Mouse (Mus musculus) neural tube, embryonic 11.5 days (tissue): Measurements from ENCODE around the gene Fryl. TPM values are rescaled to one million over a fixed set of nuclear protein-coding genes. Genes with fewer than 3 reads are reported as not detected.

Experiments used
- ATAC-seq: fragments of 200-750 bp; cut with Nextera tagmentation; 2 replicates; pipeline ENCODE4 v1.8.0; 2017; ENCODE audit warnings: moderate number of reproducible peaks, mild to moderate bottlenecking, moderate TSS enrichment, moderate library complexity; ENCODE audit not compliant: insufficient read depth, low FRiP score, low TSS enrichment
- DNase-seq: peaks from one replicate; pipeline ENCODE4 v3.0.0-alpha.2; 2015; ENCODE audit warnings: low spot score
- H3K27ac ChIP-seq: fragments of 300-500 bp; sonication (generic); 2 replicates; pipeline ENCODE4 v1.5.1; 2014; ENCODE audit warnings: low read depth, mild to moderate bottlenecking, low read length
- H3K27me3 ChIP-seq: fragments of 300-500 bp; sonication (generic); 2 replicates; pipeline ENCODE4 v1.6.1; 2014; ENCODE audit warnings: mild to moderate bottlenecking, low read length, mixed read lengths; ENCODE audit not compliant: control insufficient read depth, insufficient read depth
- H3K36me3 ChIP-seq: fragments of 300-500 bp; sonication (generic); 2 replicates; pipeline ENCODE4 v1.6.1; 2014; ENCODE audit warnings: mild to moderate bottlenecking, low read length, moderate library complexity, mixed read lengths; ENCODE audit not compliant: control insufficient read depth, insufficient read depth
- H3K4me1 ChIP-seq: fragments of 300-500 bp; sonication (generic); 2 replicates; pipeline ENCODE4 v1.6.1; 2014; ENCODE audit warnings: low read length, mixed read lengths; ENCODE audit not compliant: control insufficient read depth, insufficient read depth
- H3K4me2 ChIP-seq: fragments of 300-500 bp; sonication (generic); 2 replicates; pipeline ENCODE4 v1.6.1; 2014; ENCODE audit warnings: low read depth, mild to moderate bottlenecking, moderate library complexity
- H3K4me3 ChIP-seq: fragments of 300-500 bp; sonication (generic); 2 replicates; pipeline ENCODE4 v1.5.1; 2014; ENCODE audit warnings: low read depth, low read length
- H3K9ac ChIP-seq: fragments of 300-500 bp; sonication (generic); 2 replicates; pipeline ENCODE4 v1.6.1; 2014; ENCODE audit warnings: mild to moderate bottlenecking, low read length
- H3K9me3 ChIP-seq: fragments of 300-500 bp; sonication (generic); 2 replicates; pipeline ENCODE4 v1.6.1; 2016; ENCODE audit warnings: low read length; ENCODE audit not compliant: control insufficient read depth
- WGBS: fragments of 180-500 bp; shearing (Covaris S2); extraction: QIAGEN DNeasy Blood & Tissue Kit; methylation state at CpG from one replicate; pipeline ENCODE4 v1.1.7; 2014; 5-methylcytosine and 5-hydroxymethylcytosine counted together
- polyA plus RNA-seq: library from polyadenylated mRNA; unstranded; fragments of >200 nt; fragmentation: Nextera tagmentation; extraction: Ambion mirVana; gene quantifications from 2 replicates; pipeline ENCODE4 v1.2.1, GENCODE M21; 2014

Gene Fryl
- polyA plus RNA-seq, 1 experiment from 2014 or later = 41.7 TPM

GRCm38 (mm10) chr5:73268636-73269213, 12.3 kb upstream of the Fryl start:
- H3K9me3 ChIP-seq = no peaks in the 10 kb centered on the region

DNA sequence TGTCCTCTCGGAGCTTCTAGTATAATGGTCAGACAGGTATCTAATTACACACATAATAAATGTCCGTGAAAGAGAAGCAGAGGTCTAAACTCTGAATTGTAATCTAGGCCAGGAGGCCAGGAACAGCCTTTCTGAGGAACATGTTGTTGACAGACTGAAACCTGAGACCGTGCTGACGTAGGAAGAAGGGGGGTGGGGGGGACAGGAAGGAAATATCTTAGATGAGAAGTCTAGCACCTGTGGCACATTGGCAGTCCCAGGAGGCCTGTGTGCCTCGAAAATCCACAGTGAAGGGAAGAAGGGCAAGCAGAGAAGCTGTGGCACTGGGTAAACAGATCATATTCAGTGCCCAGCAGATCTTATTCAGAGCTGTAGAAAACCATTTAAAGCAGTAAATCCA, 9.0 kb upstream of the Fryl start:
- no peak overlapping the region for H3K4me3 ChIP-seq
- no peaks in the 10 kb centered on the region for H3K4me1 ChIP-seq
- H3K27me3 ChIP-seq = no peaks in the 10 kb centered on the region
- WGBS = 53% methylated on average over 5 of the region's 5 CpGs
- ATAC-seq (no peak), DNase-seq (no peak)
- no peaks in the 10 kb centered on the region for H3K9me3 ChIP-seq
- no peak overlapping the region for H3K27ac ChIP-seq
- H3K9ac ChIP-seq = no peak overlapping the region
- no peaks in the 10 kb centered on the region for H3K36me3 ChIP-seq
- no peak overlapping the region for H3K4me2 ChIP-seq

More at GRCm38 (mm10) chr5:73268636-73269213, 12.3 kb upstream of the Fryl start:
- no peak for DNase-seq
- H3K27ac ChIP-seq = no peak overlapping the region
- 79% methylated on average over 11 of the region's 11 CpGs for WGBS
- H3K4me2 ChIP-seq = no peak overlapping the region
- H3K4me1 ChIP-seq = no peaks in the 10 kb centered on the region
- H3K4me3 ChIP-seq = no peak overlapping the region
- no peaks in the 10 kb centered on the region for H3K36me3 ChIP-seq
- H3K9ac ChIP-seq = no peak overlapping the region
- H3K27me3 ChIP-seq = no peaks in the 10 kb centered on the region
- ATAC-seq = no peak

- no peak overlapping the region for H3K9ac ChIP-seq
- DNase-seq (no peak), ATAC-seq (no peak)
- no peaks in the 10 kb centered on the region for H3K27me3 ChIP-seq
- no peaks in the 10 kb centered on the region for H3K4me1 ChIP-seq
- no peaks in the 10 kb centered on the region for H3K9me3 ChIP-seq
- H3K4me2 ChIP-seq = no peak overlapping the region
- WGBS = 88% methylated on average over 3 of the region's 5 CpGs
- H3K27ac ChIP-seq = no peak overlapping the region
- H3K4me3 ChIP-seq = no peak overlapping the region
- H3K36me3 ChIP-seq = no peaks in the 10 kb centered on the region
These were observed 7.7 kb upstream of the Fryl start for GRCm38 (mm10) chr5:73264122-73264521.

- ATAC-seq (no peak), DNase-seq (no peak)
- no peak overlapping the region; the same call in 1 of the 2 replicates for H3K4me3 ChIP-seq
- H3K9ac ChIP-seq = no peak overlapping the region
- H3K4me2 ChIP-seq = no peak overlapping the region
- no peaks in the 10 kb centered on the region; the same call in 1 of the 2 replicates for H3K4me1 ChIP-seq
- no peaks in the 10 kb centered on the region for H3K36me3 ChIP-seq
- H3K27ac ChIP-seq = no peak overlapping the region
- no peaks in the 10 kb centered on the region for H3K9me3 ChIP-seq
- 59% methylated on average over 8 of the region's 8 CpGs for WGBS
- H3K27me3 ChIP-seq = no peaks in the 10 kb centered on the region
These were observed 1.3 kb upstream of the Fryl start for GRCm38 (mm10) chr5:73257723-73258122.

GRCm38 (mm10) chr5:73257096-73257495, 677 bp upstream of the Fryl start:
- H3K9ac ChIP-seq = peak overlapping the region; percentile 44; the same call in 1 of the 2 replicates
- no peaks in the 10 kb centered on the region for H3K27me3 ChIP-seq
- peak overlapping the region; percentile 40 for H3K4me3 ChIP-seq
- DNase-seq (no peak), ATAC-seq (no peak; the same call in 1 of the 2 replicates)
- no peaks in the 10 kb centered on the region; the same call in 1 of the 2 replicates for H3K4me1 ChIP-seq
- WGBS = 6% methylated on average over 11 of the region's 11 CpGs
- H3K4me2 ChIP-seq = peak overlapping the region; percentile 73
- H3K9me3 ChIP-seq = no peaks in the 10 kb centered on the region
- no peak overlapping the region for H3K27ac ChIP-seq
- H3K36me3 ChIP-seq = no peaks in the 10 kb centered on the region

DNA sequence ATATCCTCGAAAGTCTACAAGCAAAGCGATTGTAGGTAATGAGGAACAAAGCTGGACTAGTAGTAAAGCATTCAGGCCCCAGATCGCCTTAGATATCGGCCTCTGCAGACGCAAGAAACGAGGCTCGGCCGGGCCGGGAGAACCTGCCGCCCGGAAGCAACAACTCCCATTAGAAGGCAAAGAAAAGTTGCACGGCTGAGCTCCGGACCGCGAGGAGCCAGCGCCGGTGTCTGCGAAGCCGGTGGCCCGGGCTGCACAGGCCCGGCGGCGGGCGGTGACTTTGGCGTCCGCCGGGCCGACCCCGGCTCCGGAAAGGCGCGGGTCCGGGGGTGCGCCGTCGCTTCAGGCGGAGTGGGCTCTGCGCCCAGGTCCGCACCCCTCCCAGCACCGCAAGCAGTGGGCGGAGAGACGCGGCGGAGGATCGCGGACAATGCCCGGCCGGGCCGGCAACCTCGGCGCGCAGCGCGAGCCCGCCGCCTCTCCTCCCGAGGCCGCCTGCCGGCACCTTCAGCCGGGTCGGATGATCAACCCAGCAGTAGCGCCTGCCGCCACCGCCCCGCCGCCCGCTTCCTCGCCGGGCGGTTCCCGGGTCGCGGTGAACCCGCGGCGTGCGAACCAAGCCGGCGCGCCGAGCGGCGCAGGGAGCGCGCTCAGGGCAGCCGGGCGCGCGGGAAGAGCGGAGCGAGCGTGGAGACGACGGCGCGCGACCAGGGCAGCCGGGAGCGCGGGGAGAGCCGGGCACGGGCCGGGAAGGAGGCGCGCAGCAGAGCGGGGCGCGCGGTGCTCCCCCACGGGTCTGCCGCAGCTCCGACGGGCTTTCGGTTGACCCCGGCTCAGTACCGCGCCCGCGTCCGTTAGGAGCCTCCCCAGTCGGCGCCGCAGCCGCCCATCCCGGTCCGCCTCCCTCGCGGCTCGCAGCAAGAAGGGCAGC, 833 bp downstream of the Fryl start:
- H3K4me1 ChIP-seq = no peaks in the 10 kb centered on the region; the same call in 1 of the 2 replicates
- peak overlapping the region; percentile 94 for H3K9ac ChIP-seq
- no peaks in the 10 kb centered on the region for H3K27me3 ChIP-seq
- DNase-seq (peak; percentile 76), ATAC-seq (peak; percentile 61)
- H3K36me3 ChIP-seq = no peaks in the 10 kb centered on the region
- peak overlapping the region; percentile 70 for H3K4me2 ChIP-seq
- WGBS = under 1% methylated on average over 99 of the region's 129 CpGs
- H3K27ac ChIP-seq = peak overlapping the region; percentile 96
- peak overlapping the region; percentile 95 for H3K4me3 ChIP-seq
- H3K9me3 ChIP-seq = no peaks in the 10 kb centered on the region

GRCm38 (mm10) chr5:73254660-73255059, 1.8 kb downstream of the Fryl start:
- 40% methylated on average over 5 of the region's 5 CpGs for WGBS
- DNase-seq (no peak), ATAC-seq (no peak)
- peak overlapping the region; percentile 94 for H3K9ac ChIP-seq
- H3K27ac ChIP-seq = no peak overlapping the region
- H3K4me1 ChIP-seq = no peaks in the 10 kb centered on the region; the same call in 1 of the 2 replicates
- H3K27me3 ChIP-seq = no peaks in the 10 kb centered on the region
- peak overlapping the region; percentile 70 for H3K4me2 ChIP-seq
- H3K9me3 ChIP-seq = no peaks in the 10 kb centered on the region
- H3K4me3 ChIP-seq = peak overlapping the region; percentile 95
- no peaks in the 10 kb centered on the region for H3K36me3 ChIP-seq

GRCm38 (mm10) chr5:73252739-73253138, 3.7 kb downstream of the Fryl start:
- no peaks in the 10 kb centered on the region for H3K27me3 ChIP-seq
- ATAC-seq = no peak
- no peak overlapping the region for H3K4me3 ChIP-seq
- H3K36me3 ChIP-seq = no peaks in the 10 kb centered on the region
- no peaks in the 10 kb centered on the region; the same call in 1 of the 2 replicates for H3K4me1 ChIP-seq
- no peak overlapping the region for H3K4me2 ChIP-seq
- no peak for DNase-seq
- no peak overlapping the region for H3K9ac ChIP-seq
- no peaks in the 10 kb centered on the region for H3K9me3 ChIP-seq
- no peak overlapping the region for H3K27ac ChIP-seq
